Mouse (Mus musculus) heart, embryonic 11.5 days (tissue): Measurements from ENCODE around the gene Cirbp. TPM values are rescaled to one million over a fixed set of nuclear protein-coding genes. Genes with fewer than 3 reads are reported as not detected.
A peak's percentile ranks its signal among the peaks of the same experiment; 100 is the strongest.

Experiments
- ATAC-seq: fragments of 200-750 bp; cut with Nextera tagmentation; replicated peaks from 2 replicates; pipeline ENCODE4 v1.8.0; 2017; ENCODE audit warnings: moderate library complexity; ENCODE audit not compliant: insufficient number of reproducible peaks, low FRiP score, low TSS enrichment
- H3K27ac ChIP-seq: fragments of 300-500 bp; sonication (generic); 2 replicates; pipeline ENCODE4 v1.5.1; 2014; ENCODE audit warnings: mild to moderate bottlenecking, low read depth, low read length
- H3K27me3 ChIP-seq: fragments of 300-500 bp; sonication (generic); 2 replicates; pipeline ENCODE4 v1.6.1; 2014; ENCODE audit warnings: mild to moderate bottlenecking, low read length, mixed read lengths; ENCODE audit not compliant: control insufficient read depth, insufficient read depth
- H3K36me3 ChIP-seq: fragments of 300-500 bp; sonication (generic); 2 replicates; pipeline ENCODE4 v1.6.1; 2014; ENCODE audit warnings: mild to moderate bottlenecking, low read length, moderate library complexity, mixed read lengths; ENCODE audit not compliant: control insufficient read depth, insufficient read depth
- H3K4me1 ChIP-seq: fragments of 300-500 bp; sonication (generic); 2 replicates; pipeline ENCODE4 v1.6.1; 2014; ENCODE audit warnings: low read length; ENCODE audit not compliant: control insufficient read depth, insufficient read depth
- H3K4me2 ChIP-seq: fragments of 300-500 bp; sonication (generic); 2 replicates; pipeline ENCODE4 v1.6.1; 2014; ENCODE audit warnings: mild to moderate bottlenecking, moderate library complexity
- H3K4me3 ChIP-seq: fragments of 300-500 bp; sonication (generic); 2 replicates; pipeline ENCODE4 v1.5.1; 2014; ENCODE audit warnings: low read depth, low read length
- H3K9ac ChIP-seq: fragments of 300-500 bp; sonication (generic); 2 replicates; pipeline ENCODE4 v1.6.1; 2014; ENCODE audit warnings: mild to moderate bottlenecking, low read depth, low read length, moderate library complexity
- H3K9me3 ChIP-seq: fragments of 300-500 bp; sonication (generic); replicated peaks from 2 replicates; pipeline ENCODE4 v1.6.1; 2016; ENCODE audit warnings: low read length; ENCODE audit not compliant: control insufficient read depth
- WGBS: fragments of 180-500 bp; shearing (Covaris S2); extraction: QIAGEN DNeasy Blood & Tissue Kit; methylation state at CpG from one replicate; pipeline ENCODE4 v1.1.7; 2014; ENCODE audit not compliant: insufficient replicate concordance; 5-methylcytosine and 5-hydroxymethylcytosine counted together
- polyA plus RNA-seq: library from polyadenylated mRNA; unstranded; fragments of >200 nt; fragmentation: Nextera tagmentation; extraction: Ambion mirVana; gene quantifications from 2 replicates; pipeline ENCODE4 v1.2.1, GENCODE M21; 2014

The Cirbp gene
- polyA plus RNA-seq, 1 experiment from 2014 or later = 49.1 TPM

GRCm38 (mm10) chr10:80169651-80170050 lies 3.9 kb downstream of the Cirbp start:
- WGBS = 91% methylated on average over 7 of the region's 7 CpGs
- H3K27me3 ChIP-seq = no peaks in the 10 kb centered on the region
- H3K27ac ChIP-seq = no peak overlapping the region
- no peaks in the 10 kb centered on the region for H3K9me3 ChIP-seq
- peaks cover 33% of the 10 kb centered on the region for H3K4me1 ChIP-seq
- 0 out of 2 replicates have a peak overlapping the region, but pooled peaks have one; percentile 8 for H3K4me3 ChIP-seq
- ATAC-seq = no peak
- H3K4me2 ChIP-seq = no peak overlapping the region
- peaks cover 20% of the 10 kb centered on the region for H3K36me3 ChIP-seq
- H3K9ac ChIP-seq = no peak overlapping the region

DNA sequence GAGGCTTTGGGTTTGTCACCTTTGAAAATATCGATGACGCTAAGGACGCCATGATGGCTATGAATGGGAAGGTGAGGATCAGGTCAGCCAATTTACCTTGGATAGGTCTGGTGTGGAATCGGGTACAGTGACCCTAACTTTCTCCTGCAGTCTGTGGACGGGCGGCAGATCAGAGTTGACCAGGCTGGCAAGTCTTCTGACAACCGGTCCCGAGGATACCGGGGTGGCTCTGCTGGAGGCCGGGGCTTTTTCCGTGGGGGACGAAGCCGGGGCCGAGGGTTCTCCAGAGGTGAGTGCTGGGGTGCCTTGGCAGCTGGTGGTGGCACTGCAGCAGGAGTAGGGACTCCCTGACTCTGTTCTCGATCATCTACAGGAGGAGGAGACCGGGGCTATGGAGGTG lies 4.3 kb downstream of the Cirbp start:
- no peak for ATAC-seq
- no peak overlapping the region for H3K4me3 ChIP-seq
- 93% methylated on average over 16 of the region's 16 CpGs for WGBS
- H3K9ac ChIP-seq = 0 out of 2 replicates have a peak overlapping the region, but pooled peaks have one; percentile 39
- no peak overlapping the region for H3K27ac ChIP-seq
- H3K27me3 ChIP-seq = no peaks in the 10 kb centered on the region
- H3K36me3 ChIP-seq = peaks cover 20% of the 10 kb centered on the region
- no peaks in the 10 kb centered on the region for H3K9me3 ChIP-seq
- H3K4me2 ChIP-seq = no peak overlapping the region
- peaks cover 29% of the 10 kb centered on the region for H3K4me1 ChIP-seq

GRCm38 (mm10) chr10:80170601-80171021 lies 4.8 kb downstream of the Cirbp start:
- Histone ChIP-seq H3K4me2 (no peak overlapping the region; the same call in 1 of the 2 replicates), H3K27ac (no peak overlapping the region), H3K4me3 (0 out of 2 replicates have a peak overlapping the region, but pooled peaks have one; percentile 8), H3K4me1 (peaks cover 24% of the 10 kb centered on the region), H3K36me3 (peaks cover 20% of the 10 kb centered on the region), H3K9ac (no peak overlapping the region), H3K27me3 (no peaks in the 10 kb centered on the region), H3K9me3 (no peaks in the 10 kb centered on the region)
- 96% methylated on average over 19 of the region's 19 CpGs for WGBS
- ATAC-seq = no peak

GRCm38 (mm10) chr10:80171252-80171651 lies 5.5 kb downstream of the Cirbp start:
- Histone ChIP-seq H3K9ac (no peak overlapping the region), H3K4me3 (no peak overlapping the region), H3K4me1 (peaks cover 18% of the 10 kb centered on the region), H3K27ac (no peak overlapping the region), H3K27me3 (no peaks in the 10 kb centered on the region), H3K4me2 (no peak overlapping the region), H3K9me3 (no peaks in the 10 kb centered on the region), H3K36me3 (peaks cover 20% of the 10 kb centered on the region)
- no peak for ATAC-seq
- 85% methylated on average over 15 of the region's 15 CpGs for WGBS

GRCm38 (mm10) chr10:80171760-80172526 lies 6.2 kb downstream of the Cirbp start:
- ATAC-seq = no peak
- Histone ChIP-seq H3K4me3 (peak overlapping the region; percentile 65), H3K9me3 (no peaks in the 10 kb centered on the region), H3K4me2 (peak overlapping the region; percentile 72), H3K27ac (peak overlapping the region; percentile 80), H3K4me1 (peaks cover 15% of the 10 kb centered on the region), H3K36me3 (peaks cover 20% of the 10 kb centered on the region), H3K9ac (peak overlapping the region; percentile 80; the same call in 1 of the 2 replicates), H3K27me3 (no peaks in the 10 kb centered on the region)
- 84% methylated on average over 45 of the region's 45 CpGs for WGBS

DNA sequence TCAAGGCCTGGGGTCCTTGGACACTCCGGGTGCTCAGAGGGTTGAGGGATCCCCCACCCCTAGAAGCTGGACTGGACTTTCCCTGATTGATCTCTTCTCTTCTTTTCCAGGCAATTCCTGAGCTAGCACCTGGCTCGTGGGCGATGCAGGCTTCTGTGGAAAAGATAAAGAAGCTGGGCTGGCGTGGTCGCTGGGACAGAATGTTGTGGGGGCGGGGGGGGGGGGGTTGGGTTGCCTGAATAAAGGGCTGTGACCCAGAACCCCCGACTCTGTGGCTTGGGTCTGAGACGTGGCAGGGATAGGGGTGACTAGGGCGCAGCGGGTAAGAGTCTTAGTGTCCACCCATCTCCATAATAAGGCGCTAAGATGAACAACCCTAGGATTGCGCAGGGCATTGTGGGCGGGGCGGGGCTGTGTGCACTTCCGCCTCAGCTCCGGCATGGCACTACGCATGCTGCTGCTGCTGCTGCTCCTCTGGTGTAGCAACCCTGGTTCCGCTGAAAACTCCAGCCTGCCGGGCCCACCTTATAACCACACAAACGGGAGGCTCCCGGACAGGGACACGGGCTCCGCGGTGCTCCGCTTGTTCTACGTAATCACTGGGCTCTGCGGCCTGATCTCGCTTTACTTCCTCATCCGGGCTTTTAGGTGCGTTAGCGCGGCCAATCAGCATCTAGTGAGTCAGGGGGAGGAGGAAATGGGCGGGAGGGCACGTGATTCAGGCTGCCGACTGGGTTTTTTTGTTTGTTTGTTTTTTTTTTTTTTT lies 6.9 kb downstream of the Cirbp start, which contains the start of gene 1600002K03Rik:
Gene 1600002K03Rik, plus strand, starts transcription at position 418 of the 766 bp plus-strand sequence.
- H3K4me1 ChIP-seq = peaks cover 17% of the 10 kb centered on the region
- peak within 1 kb of the TSS; percentile 80 for H3K9ac ChIP-seq
- H3K4me2 ChIP-seq = peak within 1 kb of the TSS; percentile 72
- peak within 1 kb of the TSS; percentile 65 for H3K4me3 ChIP-seq
- no peaks in the 10 kb centered on the region for H3K9me3 ChIP-seq
- H3K27me3 ChIP-seq = no peaks in the 10 kb centered on the region
- WGBS = 5% methylated on average over 35 of the region's 35 CpGs
- peaks cover 20% of the 10 kb centered on the region for H3K36me3 ChIP-seq
- H3K27ac ChIP-seq = peak within 1 kb of the TSS; percentile 80
- peak; percentile 65 for ATAC-seq

DNA sequence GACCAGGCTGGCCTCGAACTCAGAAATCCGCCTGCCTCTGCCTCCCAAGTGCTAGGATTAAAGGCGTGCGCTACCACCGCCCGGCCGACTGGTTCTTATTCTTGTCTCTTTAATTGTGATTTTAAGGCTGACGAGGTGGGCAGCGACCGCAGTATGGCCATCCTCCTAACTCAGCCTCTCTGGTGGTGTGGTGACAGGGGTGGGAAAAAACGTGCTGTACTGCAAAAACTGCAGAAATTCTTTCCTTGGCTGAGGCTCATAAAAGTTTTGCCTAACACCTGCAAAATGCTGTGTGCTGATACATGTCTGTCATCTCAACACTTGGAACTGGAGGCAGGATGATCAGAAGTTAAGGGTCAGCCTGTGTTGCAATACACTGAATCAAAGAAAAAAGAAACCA lies 7.6 kb downstream of the Cirbp start:
- Histone ChIP-seq H3K4me3 (peak overlapping the region; percentile 65), H3K27ac (0 out of 2 replicates have a peak overlapping the region, but pooled peaks have one; percentile 80), H3K36me3 (peaks cover 20% of the 10 kb centered on the region), H3K27me3 (no peaks in the 10 kb centered on the region), H3K4me2 (peak overlapping the region; percentile 72), H3K9me3 (no peaks in the 10 kb centered on the region), H3K4me1 (peaks cover 18% of the 10 kb centered on the region), H3K9ac (peak overlapping the region; percentile 80)
- WGBS = 6% methylated on average over 11 of the region's 11 CpGs
- ATAC-seq = no peak

DNA sequence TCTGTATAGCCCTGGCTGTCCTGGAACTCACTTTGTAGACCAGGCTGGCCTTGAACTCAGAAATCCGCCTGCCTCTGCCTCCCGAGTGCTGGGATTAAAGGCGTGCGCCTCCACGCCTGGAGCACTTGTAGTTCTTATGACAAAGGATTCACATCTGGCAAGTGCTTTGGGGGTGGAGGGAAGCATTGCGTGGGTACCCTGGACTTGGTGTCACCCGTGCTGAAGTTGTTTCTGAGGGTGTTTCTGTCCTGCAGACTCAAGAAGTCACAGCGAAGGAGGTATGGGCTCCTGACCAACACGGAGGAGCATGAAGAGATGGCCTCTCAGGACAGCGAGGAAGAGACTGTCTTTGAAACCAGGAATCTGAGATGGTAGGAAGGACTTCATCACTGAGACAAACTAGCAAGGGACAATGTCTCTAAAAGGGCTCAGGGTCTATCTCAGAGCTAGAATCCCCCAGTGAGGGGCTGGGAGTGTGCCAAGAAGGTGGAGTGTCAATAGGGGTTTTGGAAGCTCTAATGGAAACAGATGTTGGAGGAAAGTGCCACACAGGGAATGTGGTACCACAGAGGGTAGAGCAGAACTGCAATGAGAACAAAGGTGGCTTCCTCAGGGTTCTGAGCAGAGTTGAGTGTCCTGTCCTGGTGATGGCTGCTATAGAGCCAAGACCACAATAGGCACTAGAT lies 8.3 kb downstream of the Cirbp start:
- H3K36me3 ChIP-seq = peaks cover 20% of the 10 kb centered on the region
- no peak for ATAC-seq
- no peak overlapping the region for H3K27ac ChIP-seq
- no peak overlapping the region for H3K4me3 ChIP-seq
- no peak overlapping the region for H3K9ac ChIP-seq
- no peak overlapping the region for H3K4me2 ChIP-seq
- peaks cover 13% of the 10 kb centered on the region for H3K4me1 ChIP-seq
- H3K27me3 ChIP-seq = no peaks in the 10 kb centered on the region
- H3K9me3 ChIP-seq = no peaks in the 10 kb centered on the region
- WGBS = 79% methylated on average over 10 of the region's 10 CpGs
